ENCODE assay signal across 21 mouse cellular contexts in the genomic region with DNA sequence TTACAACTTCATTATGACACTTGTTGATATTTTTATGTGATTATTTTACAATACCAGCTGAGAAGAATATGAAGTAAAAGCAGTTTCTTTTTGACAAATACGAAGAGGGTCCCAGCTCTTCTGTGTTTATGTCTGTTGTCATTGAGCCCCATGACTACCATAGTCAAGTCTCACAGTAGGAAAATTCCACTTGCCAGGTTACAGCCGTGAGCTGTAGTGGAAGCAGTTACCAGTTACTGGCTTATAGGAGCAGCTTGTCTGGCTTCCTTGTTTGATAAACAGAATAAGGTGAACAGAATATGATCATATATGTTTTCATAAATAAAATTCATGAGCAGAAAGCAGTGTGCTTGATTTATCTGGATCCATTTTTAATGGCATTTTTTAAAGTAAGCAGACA. TPM values are rescaled to one million over a fixed set of nuclear protein-coding genes. Genes with fewer than 3 reads are reported as not detected.
DNase-seq lines count a peak whose midpoint lies in the region; ATAC-seq and TF ChIP-seq lines count a peak whose summit lies in the region.
"Had no signal": no experiment of that assay in that cellular context is flagged by ENCODE, and none has a peak within 500 bp of the region (broad histone marks: within the 10 kb centered on the region; RNA-seq: fewer than 3 reads in every experiment).

No protein-coding gene starts in this region.

- no peaks in the 10 kb centered on the region for H3K36me3 ChIP-seq in forebrain, postnatal 0 days (ENCODE audit: insufficient read depth)
- no peaks in the 10 kb centered on the region for H3K36me3 ChIP-seq in forebrain, embryonic 11.5 days (ENCODE audit: control insufficient read depth, insufficient read depth, low read length)
- no peaks in the 10 kb centered on the region for H3K36me3 ChIP-seq in heart, embryonic 15.5 days
- no peaks in the 10 kb centered on the region for H3K36me3 ChIP-seq in heart, embryonic 12.5 days
- H3K36me3 ChIP-seq in lung, embryonic 14.5 days (ENCODE audit: insufficient read depth), result no peaks in the 10 kb centered on the region
- no peaks in the 10 kb centered on the region for H3K36me3 ChIP-seq in stomach, embryonic 15.5 days

- no peak overlapping the region for H3K9ac ChIP-seq in forebrain, postnatal 0 days
- no peak overlapping the region for H3K9ac ChIP-seq in forebrain, embryonic 11.5 days (ENCODE audit: low read length)
- no peak overlapping the region for H3K9ac ChIP-seq in heart, embryonic 15.5 days
- no peak overlapping the region for H3K9ac ChIP-seq in heart, embryonic 12.5 days
- no peak overlapping the region for H3K9ac ChIP-seq in lung, embryonic 14.5 days
- no peak overlapping the region for H3K9ac ChIP-seq in stomach, embryonic 15.5 days
- H3K9ac ChIP-seq: hindbrain, embryonic 14.5 days had no signal

- 0 out of 2 replicates have a peak, but pooled peaks have one; percentile 26 for ATAC-seq in forebrain, postnatal 0 days
- ATAC-seq in forebrain, embryonic 11.5 days (replicated peaks; ENCODE audit: low FRiP score), result no peak
- ATAC-seq in heart, embryonic 15.5 days (replicated peaks; ENCODE audit: insufficient number of reproducible peaks, insufficient read depth, low FRiP score, low read depth), result no peak
- no peak for ATAC-seq in heart, embryonic 12.5 days (ENCODE audit: insufficient number of reproducible peaks, low FRiP score)
- ATAC-seq in lung, embryonic 14.5 days (ENCODE audit: insufficient read depth), result peak; percentile 48; the same call in 1 of the 2 replicates
- ATAC-seq in stomach, embryonic 15.5 days (ENCODE audit: insufficient read depth, low FRiP score, low read depth), result no peak

- H3K9me3 ChIP-seq in forebrain, postnatal 0 days (ENCODE audit: low read length), result no peaks in the 10 kb centered on the region
- no peaks in the 10 kb centered on the region for H3K9me3 ChIP-seq in forebrain, embryonic 11.5 days (ENCODE audit: control insufficient read depth, low read length)
- H3K9me3 ChIP-seq in heart, embryonic 15.5 days (replicated peaks), result no peaks in the 10 kb centered on the region
- no peaks in the 10 kb centered on the region for H3K9me3 ChIP-seq in heart, embryonic 12.5 days (replicated peaks)
- H3K9me3 ChIP-seq in lung, embryonic 14.5 days (ENCODE audit: low read depth, low read length), result no peaks in the 10 kb centered on the region
- H3K9me3 ChIP-seq in stomach, embryonic 15.5 days, result no peaks in the 10 kb centered on the region

- 0 out of 2 replicates have a peak, but pooled peaks cover 4% of the 10 kb centered on the region for H3K4me1 ChIP-seq in forebrain, postnatal 0 days (ENCODE audit: insufficient read depth)
- H3K4me1 ChIP-seq in forebrain, embryonic 11.5 days (replicated peaks; ENCODE audit: control insufficient read depth, insufficient read depth, low read length), result no peaks in the 10 kb centered on the region
- peaks cover 40% of the 10 kb centered on the region for H3K4me1 ChIP-seq in heart, embryonic 15.5 days (replicated peaks)
- H3K4me1 ChIP-seq in heart, embryonic 12.5 days (replicated peaks), result peaks cover 49% of the 10 kb centered on the region
- peaks cover 35% of the 10 kb centered on the region for H3K4me1 ChIP-seq in lung, embryonic 14.5 days (ENCODE audit: insufficient read depth)
- peaks cover 20% of the 10 kb centered on the region for H3K4me1 ChIP-seq in stomach, embryonic 15.5 days

- intact Hi-C loops in gastrocnemius, postnatal 36 days (cut with DNase I), result loop anchor here (5.0 kb wide), 1 partner anchor 352 kb away; no protein-coding TSS in a partner anchor

- no peak overlapping the region for H3K4me3 ChIP-seq in forebrain, postnatal 0 days (ENCODE audit: low read depth, low read length)
- no peak overlapping the region for H3K4me3 ChIP-seq in forebrain, embryonic 11.5 days (ENCODE audit: low read depth, low read length)
- no peak overlapping the region for H3K4me3 ChIP-seq in heart, embryonic 15.5 days
- H3K4me3 ChIP-seq in heart, embryonic 12.5 days, result no peak overlapping the region
- no peak overlapping the region for H3K4me3 ChIP-seq in lung, embryonic 14.5 days (ENCODE audit: low read depth, low read length)
- H3K4me3 ChIP-seq in stomach, embryonic 15.5 days (replicated peaks), result no peak overlapping the region
- H3K4me3 ChIP-seq: erythroblast, embryonic 14.5 days had no signal

- no peak for DNase-seq in forebrain, postnatal 0 days
- DNase-seq in forebrain, embryonic 11.5 days (ENCODE audit: low spot score), result no peak
- DNase-seq in lung, embryonic 14.5 days, result peak; percentile 59
- no peak for DNase-seq in lung, postnatal 36 days
- DNase-seq in gastrocnemius, postnatal 36 days, result no peak
- DNase-seq: thymus, postnatal 14 days had no signal

- no peak overlapping the region for H3K27ac ChIP-seq in forebrain, postnatal 0 days (ENCODE audit: low read depth, low read length)
- no peak overlapping the region for H3K27ac ChIP-seq in forebrain, embryonic 11.5 days (ENCODE audit: low read depth, low read length)
- H3K27ac ChIP-seq in heart, embryonic 15.5 days, result peak overlapping the region; percentile 73
- no peak overlapping the region; the same call in 1 of the 2 replicates for H3K27ac ChIP-seq in heart, embryonic 12.5 days (ENCODE audit: poor library complexity, severe bottlenecking)
- peak overlapping the region; percentile 32; the same call in 1 of the 2 replicates for H3K27ac ChIP-seq in lung, embryonic 14.5 days (ENCODE audit: low read depth)
- H3K27ac ChIP-seq in stomach, embryonic 15.5 days, result peak overlapping the region; percentile 61; the same call in 1 of the 2 replicates

- TF ChIP-seq CTCF in forebrain, postnatal 0 days (IDR thresholded peaks at IDR 0.05; ENCODE audit: low read depth), result no peak
- TF ChIP-seq CTCF in lung, embryonic 14.5 days (IDR thresholded peaks at IDR 0.05; ENCODE audit: low read depth), result no peak

- WGBS in forebrain, postnatal 0 days, result 37% methylated on average over 2 of the region's 2 CpGs
- WGBS in forebrain, embryonic 11.5 days, result 89% methylated on average over 2 of the region's 2 CpGs
- 33% methylated on average over 2 of the region's 2 CpGs for WGBS in heart, embryonic 15.5 days
- WGBS in heart, embryonic 12.5 days, result 44% methylated on average over 2 of the region's 2 CpGs
- WGBS in lung, embryonic 14.5 days, result 46% methylated on average over 2 of the region's 2 CpGs
- WGBS in stomach, embryonic 15.5 days, result 36% methylated on average over 2 of the region's 2 CpGs

- no peaks in the 10 kb centered on the region for H3K27me3 ChIP-seq in forebrain, postnatal 0 days (ENCODE audit: insufficient read depth, low read length)
- H3K27me3 ChIP-seq in forebrain, embryonic 11.5 days (ENCODE audit: control insufficient read depth, insufficient read depth, low read length), result no peaks in the 10 kb centered on the region
- H3K27me3 ChIP-seq in heart, embryonic 15.5 days, result no peaks in the 10 kb centered on the region
- H3K27me3 ChIP-seq in heart, embryonic 12.5 days (replicated peaks), result no peaks in the 10 kb centered on the region
- no peaks in the 10 kb centered on the region for H3K27me3 ChIP-seq in lung, embryonic 14.5 days (ENCODE audit: insufficient read depth, low read length)
- H3K27me3 ChIP-seq in stomach, embryonic 15.5 days (replicated peaks), result no peaks in the 10 kb centered on the region

- H3K4me2 ChIP-seq in forebrain, postnatal 0 days (ENCODE audit: low read depth), result no peak overlapping the region
- no peak overlapping the region for H3K4me2 ChIP-seq in forebrain, embryonic 11.5 days (ENCODE audit: low read depth, low read length, severe bottlenecking)
- peak overlapping the region; percentile 58 for H3K4me2 ChIP-seq in heart, embryonic 15.5 days
- H3K4me2 ChIP-seq in heart, embryonic 12.5 days, result no peak overlapping the region
- H3K4me2 ChIP-seq in lung, embryonic 14.5 days, result peak overlapping the region; percentile 29
- H3K4me2 ChIP-seq in stomach, embryonic 15.5 days, result no peak overlapping the region
- H3K4me2 ChIP-seq: midbrain, embryonic 11.5 days had no signal

RNA-seq across cellular contexts. Expression of a gene that starts 7.0 kb away (rescaled TPM):
- not detected in 2 replicates for total RNA-seq in forebrain, postnatal 0 days (2014; rRNA removed)
- polyA plus RNA-seq in forebrain, postnatal 0 days (2015; fragmentation: Nextera tagmentation; extraction: Ambion mirVana), result not detected in 2 replicates
- polyA plus RNA-seq in forebrain, embryonic 11.5 days (2014; fragmentation: Nextera tagmentation; extraction: Ambion mirVana), result not detected in 2 replicates
- 2.5 TPM in 1 of 2 replicates, not detected in the other for polyA plus RNA-seq in heart, embryonic 15.5 days (2015; fragmentation: Nextera tagmentation; extraction: Ambion mirVana)
- polyA plus RNA-seq in heart, embryonic 12.5 days (2016; fragmentation: Nextera tagmentation; extraction: Ambion mirVana), result not detected in 2 replicates
- 4.8 and 5.8 TPM in 2 replicates for polyA plus RNA-seq in lung, embryonic 14.5 days (2014; fragmentation: Nextera tagmentation; extraction: Ambion mirVana)
- 2.5 TPM in 1 of 2 replicates, not detected in the other for polyA plus RNA-seq in stomach, embryonic 15.5 days (2015; fragmentation: Nextera tagmentation; extraction: Ambion mirVana)
- total RNA-seq in gastrocnemius, postnatal 36 days (2021), result not detected
- total RNA-seq: adrenal gland, postnatal 14 days; gastrocnemius, postnatal 14 days; left cerebral cortex, postnatal 10 days; liver, adult 2 months; neutrophil, adult 5-6 weeks had no signal
- polyA plus RNA-seq: erythroblast, embryonic 14.5 days; forebrain, embryonic 16.5 days; hindbrain, embryonic 14.5 days; kidney, embryonic 16.5 days; liver, adult 2 months; midbrain, embryonic 11.5 days; small intestine, adult 2 months; stomach, embryonic 16.5 days had no signal

RNA-seq across cellular contexts. Expression of a gene that starts 25.8 kb away (rescaled TPM):
- 13.9 and 15.5 TPM in 2 replicates for total RNA-seq in forebrain, postnatal 0 days (2014; rRNA removed)
- polyA plus RNA-seq in forebrain, postnatal 0 days (2015; fragmentation: Nextera tagmentation; extraction: Ambion mirVana), result 33.9 and 39.3 TPM in 2 replicates
- polyA plus RNA-seq in forebrain, embryonic 11.5 days (2014; fragmentation: Nextera tagmentation; extraction: Ambion mirVana), result 53.6 and 57.6 TPM in 2 replicates
- 25.7 and 28.8 TPM in 2 replicates for polyA plus RNA-seq in heart, embryonic 15.5 days (2015; fragmentation: Nextera tagmentation; extraction: Ambion mirVana)
- 30.5 and 33.0 TPM in 2 replicates for polyA plus RNA-seq in heart, embryonic 12.5 days (2016; fragmentation: Nextera tagmentation; extraction: Ambion mirVana)
- polyA plus RNA-seq in lung, embryonic 14.5 days (2014; fragmentation: Nextera tagmentation; extraction: Ambion mirVana), result 45.8 and 49.4 TPM in 2 replicates
- polyA plus RNA-seq in stomach, embryonic 15.5 days (2015; fragmentation: Nextera tagmentation; extraction: Ambion mirVana), result 38.2 TPM in 2 replicates
- 10 to 100 TPM; 20.9 to 25.2 TPM for total RNA-seq in gastrocnemius, postnatal 36 days (2021)

RNA-seq across cellular contexts. Expression of a gene that starts 54.2 kb away (rescaled TPM):
- 37.0 and 48.4 TPM in 2 replicates for total RNA-seq in forebrain, postnatal 0 days (2014; rRNA removed)
- 42.2 and 48.9 TPM in 2 replicates for polyA plus RNA-seq in forebrain, postnatal 0 days (2015; fragmentation: Nextera tagmentation; extraction: Ambion mirVana)
- 49.8 TPM in 2 replicates for polyA plus RNA-seq in forebrain, embryonic 11.5 days (2014; fragmentation: Nextera tagmentation; extraction: Ambion mirVana)
- polyA plus RNA-seq in heart, embryonic 15.5 days (2015; fragmentation: Nextera tagmentation; extraction: Ambion mirVana), result 38.6 and 39.1 TPM in 2 replicates
- polyA plus RNA-seq in heart, embryonic 12.5 days (2016; fragmentation: Nextera tagmentation; extraction: Ambion mirVana), result 40.0 and 42.7 TPM in 2 replicates
- polyA plus RNA-seq in lung, embryonic 14.5 days (2014; fragmentation: Nextera tagmentation; extraction: Ambion mirVana), result 36.7 and 38.3 TPM in 2 replicates
- 36.1 and 37.8 TPM in 2 replicates for polyA plus RNA-seq in stomach, embryonic 15.5 days (2015; fragmentation: Nextera tagmentation; extraction: Ambion mirVana)
- 10 to 100 TPM; 35.9 to 47.1 TPM for total RNA-seq in gastrocnemius, postnatal 36 days (2021)

Comparison
In these comparisons a context has a peak if more than half of its experiments do, and no peak if none do; other contexts are left out.
1. ATAC-seq: peak in forebrain, postnatal 0 days (single experiment) and lung, embryonic 14.5 days (single experiment); none in forebrain, embryonic 11.5 days (single experiment), heart, embryonic 15.5 days (single experiment), heart, embryonic 12.5 days (single experiment) and stomach, embryonic 15.5 days (single experiment).
2. H3K27ac ChIP-seq: peak in heart, embryonic 15.5 days (single experiment), lung, embryonic 14.5 days (single experiment) and stomach, embryonic 15.5 days (single experiment); none in forebrain, postnatal 0 days (single experiment), forebrain, embryonic 11.5 days (single experiment) and heart, embryonic 12.5 days (single experiment).
3. H3K4me2 ChIP-seq: peak in heart, embryonic 15.5 days (single experiment) and lung, embryonic 14.5 days (single experiment); none in forebrain, postnatal 0 days (single experiment), forebrain, embryonic 11.5 days (single experiment), heart, embryonic 12.5 days (single experiment) and stomach, embryonic 15.5 days (single experiment).